Mouse (Mus musculus) retina, postnatal 1 day (tissue): ENCODE measurements around the gene Abca17.

ENCODE experiments used
- DNase-seq: peaks from one replicate; pipeline ENCODE4 v3.0.0-alpha.2; 2012

Gene Abca17

DNA sequence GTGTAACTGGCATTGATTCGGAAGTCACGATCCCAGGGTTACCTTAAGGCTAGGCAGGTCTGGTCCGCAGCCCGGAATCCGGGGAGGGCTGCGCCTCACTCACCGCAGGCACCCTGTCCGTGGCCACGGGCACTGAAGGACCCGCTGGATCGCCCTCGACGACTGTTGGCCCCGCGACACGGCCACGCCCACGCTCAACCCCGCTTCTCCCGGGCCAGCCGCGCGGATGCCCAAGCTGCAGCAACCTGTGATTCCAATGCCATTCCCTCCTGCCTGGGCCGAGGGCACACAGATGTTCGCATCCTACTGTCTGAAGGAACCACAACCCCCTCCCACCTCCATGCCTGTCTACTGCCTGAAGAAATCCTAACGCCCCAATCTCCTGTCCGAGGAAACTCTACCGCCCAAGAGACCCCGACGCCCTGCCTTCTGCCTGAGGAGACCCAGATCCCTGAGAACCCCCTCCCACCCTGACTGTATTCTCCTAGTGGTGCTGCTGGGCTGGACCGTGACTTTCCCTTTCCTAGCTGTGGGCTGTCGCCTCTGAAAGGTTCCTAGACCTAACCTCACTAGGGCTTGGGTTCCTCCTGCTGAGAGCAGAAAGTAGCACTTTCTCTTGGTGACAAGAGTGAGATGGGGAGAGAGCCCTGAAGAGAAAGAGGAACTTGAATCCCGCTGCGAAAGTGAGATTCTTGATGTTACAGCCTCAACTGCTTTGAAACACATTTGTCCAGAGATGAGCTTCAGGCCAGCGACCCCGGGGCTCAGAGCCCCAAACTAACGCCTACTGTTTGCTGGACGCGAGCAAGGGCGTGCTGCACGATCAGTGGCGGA is at the start of gene Abca17:
Gene Abca17, minus strand, starts transcription at position 143 of the 834 bp plus-strand sequence.
- DNase-seq, result peak; percentile 38

DNA sequence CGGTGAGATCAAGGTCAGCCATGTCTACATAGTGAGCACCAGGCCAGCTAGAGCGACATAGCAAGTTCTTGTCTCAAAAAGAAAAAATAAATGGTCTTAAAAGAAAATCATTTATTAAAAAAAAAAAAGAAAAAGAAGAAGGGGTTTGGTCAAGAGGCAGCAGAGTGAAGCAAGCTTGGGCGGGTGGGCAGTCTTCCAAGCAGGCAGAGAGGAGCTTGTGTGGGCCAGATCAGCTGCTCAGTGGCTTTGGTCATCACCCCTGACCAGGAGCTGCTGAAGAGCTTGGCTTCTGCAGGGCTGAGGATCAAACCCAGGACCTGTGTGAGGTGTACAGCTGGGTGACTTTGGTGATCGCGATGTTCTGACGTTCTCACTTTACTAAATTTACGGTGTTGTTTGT is 43.6 kb upstream of the Abca17 start:
- DNase-seq, result no peak

DNA sequence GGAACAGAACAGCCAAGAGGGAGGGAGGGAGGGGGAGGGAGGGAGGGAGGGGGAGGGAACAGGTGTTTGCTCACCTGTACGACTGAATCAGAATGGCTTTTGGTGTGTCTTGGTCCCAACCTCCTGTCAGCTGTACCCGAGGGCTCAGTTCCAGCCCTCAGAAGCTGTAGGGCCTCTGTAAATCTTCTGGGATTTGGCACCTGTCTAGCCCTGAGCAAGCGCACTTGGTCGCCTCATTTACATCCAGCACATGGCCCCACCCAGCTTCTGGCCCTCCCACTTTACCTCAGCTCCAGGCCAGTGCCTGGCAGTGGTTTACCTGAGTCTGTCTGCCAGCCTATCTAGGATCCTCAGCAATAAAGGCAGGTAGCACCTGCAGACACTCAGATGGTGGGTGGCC is 42.7 kb upstream of the Abca17 start:
- no peak for DNase-seq

DNA sequence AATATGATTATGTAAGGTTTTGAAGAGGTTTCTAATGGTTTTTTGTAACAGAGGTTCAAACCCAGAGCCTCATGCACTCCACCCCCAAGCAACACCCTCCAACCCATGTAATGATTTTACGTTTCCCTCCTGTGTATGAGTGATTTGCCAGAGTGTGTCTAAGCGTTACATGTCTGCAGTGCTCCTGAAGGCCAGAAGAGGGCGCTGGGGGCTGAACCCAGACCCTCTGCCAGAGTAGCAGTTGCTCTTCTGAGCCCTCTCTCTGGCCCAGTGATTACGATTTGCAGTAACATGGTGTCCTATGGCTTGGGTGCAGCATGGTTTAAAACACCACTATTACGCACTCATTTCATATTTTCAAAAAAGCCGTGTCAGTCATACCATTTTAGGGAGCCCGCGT is 40.3 kb upstream of the Abca17 start:
- DNase-seq, result peak; percentile 38

DNA sequence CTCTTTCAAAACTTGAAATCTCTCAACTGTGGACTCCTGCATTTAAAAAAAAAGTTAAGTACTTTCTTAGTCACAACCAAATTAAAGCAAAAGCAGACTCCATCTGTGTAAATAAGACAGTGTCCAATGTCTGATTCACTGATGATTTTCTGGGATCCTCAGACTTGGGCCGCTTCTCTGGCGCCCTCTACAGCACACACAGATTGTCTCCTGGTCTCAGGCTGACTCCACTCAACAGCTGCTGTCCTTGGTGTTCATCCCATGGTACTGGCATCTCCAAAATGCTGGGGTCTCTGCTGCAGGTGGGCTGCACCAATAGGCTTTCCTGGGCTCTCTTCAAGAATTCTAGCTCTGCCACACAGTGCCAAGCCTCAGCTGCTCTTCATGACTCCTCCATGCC is 39.0 kb upstream of the Abca17 start:
- peak; percentile 61 for DNase-seq

DNA sequence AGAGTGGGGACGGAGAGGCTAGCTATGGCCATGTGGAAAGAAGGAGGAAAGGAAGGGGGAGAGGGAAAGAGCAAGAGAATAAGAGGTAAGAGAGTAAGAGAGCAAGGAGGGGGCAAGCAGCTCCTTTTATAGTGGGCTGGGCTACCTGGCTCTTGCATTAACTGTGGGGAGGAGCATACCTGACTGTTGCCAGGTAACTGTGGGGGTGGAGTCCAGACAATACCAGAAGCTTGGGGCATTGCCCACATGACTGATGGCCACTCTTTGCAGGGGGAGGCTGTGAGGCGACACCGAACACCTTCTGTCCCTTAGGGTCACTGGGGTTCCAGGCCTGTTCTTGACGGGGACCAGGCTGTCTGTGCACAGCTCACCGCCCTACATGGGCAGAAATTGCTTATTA is 37.8 kb upstream of the Abca17 start:
- DNase-seq, result no peak

DNA sequence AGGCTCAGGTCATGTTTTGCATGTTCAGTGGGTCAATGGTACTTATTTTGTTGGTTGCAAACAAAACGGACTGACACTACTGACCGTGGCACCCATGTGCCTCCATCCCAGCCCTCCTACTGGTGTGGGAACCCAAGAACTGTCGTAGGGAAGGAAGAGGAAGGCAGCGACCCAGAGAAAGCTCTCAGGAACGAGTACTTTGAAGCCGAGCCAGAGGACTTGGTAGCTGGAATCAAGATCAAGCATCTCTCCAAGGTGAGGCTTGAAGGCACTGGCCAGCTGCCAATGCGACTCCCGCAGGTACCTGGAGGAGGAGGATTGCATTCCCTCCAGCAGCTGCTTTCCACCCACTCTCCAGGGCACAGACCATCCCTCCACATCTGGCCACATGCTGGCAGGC is 32.9 kb upstream of the Abca17 start:
- no peak for DNase-seq

DNA sequence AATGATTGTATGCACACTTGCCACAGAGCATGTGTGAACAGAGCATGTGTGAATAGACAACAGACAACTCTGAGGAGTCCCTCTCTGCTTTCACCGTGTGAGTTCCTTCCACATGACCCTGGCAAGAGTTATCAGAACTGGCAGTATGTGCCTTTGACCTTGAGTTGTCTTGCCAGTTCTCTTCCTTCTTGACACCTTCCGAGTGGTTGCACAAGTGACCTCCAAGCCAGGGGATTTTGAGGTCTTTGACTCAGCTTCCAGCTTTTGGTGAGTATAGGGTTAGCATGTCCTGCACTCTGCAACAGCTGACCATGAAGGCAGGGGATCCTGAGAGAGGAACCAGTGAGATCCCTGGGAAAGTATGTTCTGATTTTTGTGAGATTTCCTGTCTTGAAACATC is 27.6 kb upstream of the Abca17 start:
- DNase-seq, result no peak

DNA sequence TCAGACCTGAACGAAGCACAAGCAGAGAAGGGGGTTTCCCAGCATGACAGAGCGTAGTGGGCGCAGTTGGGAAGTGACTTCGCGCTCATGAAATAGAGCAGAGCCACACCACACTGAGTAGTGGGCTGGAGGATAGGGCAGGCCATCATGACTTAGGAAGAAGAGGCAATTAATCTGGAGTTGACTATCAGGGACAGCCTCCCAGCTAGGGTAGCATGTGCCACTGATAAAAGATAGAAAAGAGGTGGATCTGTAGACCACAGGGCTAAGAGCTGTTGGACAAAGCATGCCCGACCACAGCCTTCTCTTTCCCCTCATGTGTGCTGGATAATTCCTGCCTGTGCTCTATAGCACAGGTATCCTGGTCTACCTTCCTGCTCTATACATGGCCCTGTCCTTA is 25.0 kb upstream of the Abca17 start:
- no peak for DNase-seq

DNA sequence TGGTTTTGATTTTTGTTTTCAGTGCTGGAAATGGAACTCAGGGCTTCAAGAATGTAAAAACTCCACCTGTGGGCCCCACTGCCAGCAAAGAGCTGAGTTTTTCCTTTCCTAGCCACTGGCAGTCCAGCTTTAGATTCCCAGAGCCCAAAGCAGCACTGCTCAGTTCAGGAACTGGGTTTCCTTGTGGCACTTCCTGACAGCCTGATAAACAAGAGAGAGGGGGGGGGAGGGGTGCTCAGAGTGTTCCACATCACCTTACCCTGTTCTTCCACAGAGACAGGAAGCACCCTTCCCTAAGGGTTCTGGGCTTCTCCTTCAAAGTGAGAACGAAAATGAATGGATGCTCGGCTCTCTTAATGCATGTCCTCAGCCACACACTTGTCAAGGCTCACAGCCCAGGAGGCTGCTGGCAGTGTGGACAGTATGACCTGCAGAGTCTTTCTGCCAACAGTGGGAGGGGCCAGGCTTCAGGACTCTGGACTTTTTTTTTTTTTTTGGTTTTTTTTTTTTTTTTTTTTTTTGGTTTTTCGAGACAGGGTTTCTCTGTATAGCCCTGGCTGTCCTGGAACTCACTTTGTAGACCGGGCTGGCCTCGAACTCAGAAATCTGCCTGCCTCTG is 24.3 kb upstream of the Abca17 start:
- no peak for DNase-seq

DNA sequence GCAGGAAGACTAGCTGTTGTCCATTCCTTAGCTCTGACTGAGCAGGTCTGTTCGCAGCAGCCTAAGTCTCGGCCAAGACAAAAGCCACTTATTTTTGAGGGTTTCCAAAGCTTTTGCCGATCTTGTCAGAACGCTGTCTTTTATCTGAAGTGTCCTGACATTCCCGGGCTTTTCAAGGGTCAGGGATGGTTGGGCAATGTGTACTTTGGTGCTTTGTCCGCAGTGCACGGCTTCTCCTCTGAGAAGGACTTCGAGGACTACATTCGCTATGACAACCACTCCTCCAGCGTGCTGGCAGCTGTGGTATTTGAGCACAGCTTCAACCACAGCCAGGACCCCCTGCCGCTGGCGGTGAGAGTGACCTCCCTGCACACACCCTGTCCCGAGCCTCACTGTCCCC is 15.0 kb upstream of the Abca17 start:
- no peak for DNase-seq

DNA sequence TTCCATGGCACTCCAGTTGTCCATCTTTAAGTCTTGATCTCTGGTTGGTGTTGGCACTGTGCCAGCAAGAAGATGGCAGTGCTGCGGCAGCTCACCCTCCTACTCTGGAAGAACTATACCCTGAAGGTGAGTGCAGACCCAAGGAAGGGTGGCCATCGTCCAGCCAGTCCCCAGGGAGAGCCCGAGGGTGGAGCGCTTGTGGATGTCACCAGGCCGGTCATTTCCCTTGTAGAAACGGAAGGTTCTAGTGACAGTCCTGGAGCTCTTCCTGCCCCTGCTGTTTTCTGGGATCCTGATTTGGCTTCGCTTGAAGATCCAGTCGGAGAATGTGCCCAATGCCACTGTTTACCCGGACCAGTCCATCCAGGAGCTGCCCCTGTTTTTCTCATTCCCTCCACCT is 13.6 kb upstream of the Abca17 start:
- no peak for DNase-seq

DNA sequence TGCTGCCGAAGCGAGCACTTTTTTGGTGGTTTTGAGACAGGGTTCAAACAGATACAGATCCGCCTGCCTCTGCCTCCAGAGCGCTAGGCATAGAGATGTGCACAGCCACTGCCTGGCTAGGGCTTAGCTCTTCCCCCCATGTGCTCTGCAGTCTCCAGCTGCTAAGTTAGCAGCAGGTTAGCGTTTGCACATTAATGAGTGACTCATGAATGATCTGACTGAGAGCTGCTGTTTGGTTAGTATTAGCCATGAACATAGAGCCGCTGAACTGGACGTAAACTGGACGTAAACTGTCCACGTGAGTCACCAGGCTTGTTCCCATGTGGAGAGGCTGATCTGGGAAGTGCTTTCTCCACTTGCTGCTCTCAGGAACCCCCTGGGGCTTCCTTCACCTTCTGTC is 11.7 kb upstream of the Abca17 start:
- DNase-seq, result no peak

DNA sequence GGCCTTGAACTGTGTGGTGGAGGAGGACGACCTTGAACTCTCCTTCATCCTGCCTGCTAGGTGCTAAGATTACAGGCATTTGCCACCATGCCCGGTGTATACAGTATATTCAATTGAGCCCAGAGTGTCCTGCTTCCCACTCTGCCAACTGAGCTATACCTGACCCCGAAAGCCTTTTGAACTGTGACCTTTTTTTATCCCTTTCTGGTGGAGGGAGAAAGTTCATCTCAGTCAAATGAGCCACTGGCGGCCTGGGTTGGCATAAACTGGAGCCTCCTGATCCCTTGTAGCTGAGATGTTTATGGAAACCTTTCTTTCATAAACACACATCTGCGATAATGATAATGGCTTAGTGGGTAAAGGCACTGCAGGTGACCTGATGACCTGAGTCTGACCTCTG is 10.4 kb upstream of the Abca17 start:
- DNase-seq, result no peak

DNA sequence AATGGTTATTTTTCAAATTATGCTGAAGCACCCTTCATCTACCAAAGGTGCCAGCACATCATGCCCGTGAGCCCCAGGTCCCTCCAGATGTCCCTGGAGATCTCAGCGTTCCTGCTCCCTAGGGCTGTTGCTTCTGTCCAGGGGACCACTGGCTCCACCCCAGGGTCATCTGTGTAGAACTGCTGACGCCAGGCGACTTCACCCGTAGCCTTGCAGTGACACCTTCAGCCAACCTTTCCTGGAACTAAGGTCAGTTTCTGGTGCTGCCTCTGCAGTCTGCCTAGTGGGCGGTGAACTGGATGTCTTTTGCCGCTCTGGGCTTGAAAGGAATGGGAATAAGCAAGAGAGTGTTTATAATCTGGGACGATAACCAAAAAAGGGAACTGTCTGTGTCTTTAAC is 10.0 kb upstream of the Abca17 start:
- DNase-seq, result no peak

DNA sequence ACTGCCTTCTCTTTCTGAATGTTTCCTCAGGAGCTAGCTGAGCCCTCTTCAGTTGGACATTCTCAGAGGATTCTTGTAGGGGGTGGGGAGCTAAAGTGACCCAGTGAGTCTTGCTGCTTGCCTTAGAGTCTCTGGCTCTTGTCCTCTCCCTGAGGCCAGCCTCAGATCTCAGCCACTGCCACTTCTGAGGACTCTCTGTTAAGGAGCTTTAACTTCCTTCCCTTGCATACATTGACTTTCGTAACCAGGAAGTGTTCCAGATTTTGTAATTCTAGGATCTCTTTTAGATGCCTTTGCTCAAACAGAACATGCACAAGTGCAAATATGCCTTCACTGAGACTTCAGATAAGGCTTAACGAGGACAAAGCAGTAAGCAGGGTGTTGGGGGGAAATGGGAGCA is 9.0 kb upstream of the Abca17 start:
- DNase-seq, result no peak

DNA sequence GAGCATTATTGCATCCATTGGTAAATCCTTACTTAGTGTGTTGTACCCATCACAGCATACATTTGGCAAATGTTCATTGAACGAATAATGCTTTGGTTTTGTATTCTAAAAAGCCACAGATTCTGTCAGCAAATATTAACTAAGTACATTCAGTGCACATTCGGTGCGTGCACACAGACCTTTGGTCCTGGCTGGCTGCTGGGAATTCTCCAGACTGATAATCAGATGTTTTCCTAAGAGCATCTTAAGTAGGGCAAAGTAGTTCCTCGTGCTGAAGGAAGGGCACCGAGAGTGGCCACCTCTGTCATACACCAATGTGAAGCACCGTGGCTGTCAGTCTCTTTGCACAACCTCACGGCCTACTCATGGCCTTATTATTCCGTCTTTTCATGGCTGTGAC is 8.1 kb upstream of the Abca17 start:
- DNase-seq, result no peak

DNA sequence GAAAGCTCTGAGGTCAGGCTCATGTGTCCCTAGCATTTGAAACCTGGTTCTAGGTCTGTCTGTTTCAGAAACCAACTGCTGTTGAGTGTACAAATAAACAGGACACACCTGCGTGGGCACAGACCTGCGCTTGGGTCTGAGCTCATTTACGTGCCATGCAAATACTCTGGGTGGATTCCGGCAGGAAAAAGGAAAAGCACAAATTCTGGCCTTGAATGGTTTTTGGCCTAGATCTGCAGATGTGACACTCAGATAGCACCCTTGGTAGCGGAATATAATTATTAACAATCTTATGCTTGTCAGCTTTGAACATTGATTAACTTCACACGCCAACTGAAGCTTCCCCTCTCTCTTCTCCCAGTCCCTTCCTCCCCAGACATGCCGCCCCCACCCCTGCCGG is 4.4 kb upstream of the Abca17 start:
- DNase-seq, result no peak

DNA sequence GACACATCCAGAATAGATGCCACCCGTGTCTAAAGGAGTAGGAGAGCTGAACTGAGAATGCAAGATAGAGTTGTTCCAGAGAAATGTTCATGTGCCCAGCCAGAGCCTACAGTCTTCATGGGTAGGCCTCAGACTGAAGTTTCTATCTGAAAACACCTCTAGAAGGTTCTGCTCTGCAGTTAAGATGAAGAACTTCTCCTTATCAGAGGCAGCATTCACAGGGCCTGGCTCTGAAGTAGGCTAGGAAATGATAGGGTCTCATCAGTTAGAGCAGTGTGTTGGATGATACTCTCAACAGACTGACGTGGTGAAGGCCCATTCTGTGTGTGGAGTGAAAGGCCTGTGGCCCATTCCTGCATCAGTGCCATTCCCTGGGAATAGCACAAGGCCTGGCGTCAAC is 3.1 kb upstream of the Abca17 start:
- DNase-seq, result no peak

DNA sequence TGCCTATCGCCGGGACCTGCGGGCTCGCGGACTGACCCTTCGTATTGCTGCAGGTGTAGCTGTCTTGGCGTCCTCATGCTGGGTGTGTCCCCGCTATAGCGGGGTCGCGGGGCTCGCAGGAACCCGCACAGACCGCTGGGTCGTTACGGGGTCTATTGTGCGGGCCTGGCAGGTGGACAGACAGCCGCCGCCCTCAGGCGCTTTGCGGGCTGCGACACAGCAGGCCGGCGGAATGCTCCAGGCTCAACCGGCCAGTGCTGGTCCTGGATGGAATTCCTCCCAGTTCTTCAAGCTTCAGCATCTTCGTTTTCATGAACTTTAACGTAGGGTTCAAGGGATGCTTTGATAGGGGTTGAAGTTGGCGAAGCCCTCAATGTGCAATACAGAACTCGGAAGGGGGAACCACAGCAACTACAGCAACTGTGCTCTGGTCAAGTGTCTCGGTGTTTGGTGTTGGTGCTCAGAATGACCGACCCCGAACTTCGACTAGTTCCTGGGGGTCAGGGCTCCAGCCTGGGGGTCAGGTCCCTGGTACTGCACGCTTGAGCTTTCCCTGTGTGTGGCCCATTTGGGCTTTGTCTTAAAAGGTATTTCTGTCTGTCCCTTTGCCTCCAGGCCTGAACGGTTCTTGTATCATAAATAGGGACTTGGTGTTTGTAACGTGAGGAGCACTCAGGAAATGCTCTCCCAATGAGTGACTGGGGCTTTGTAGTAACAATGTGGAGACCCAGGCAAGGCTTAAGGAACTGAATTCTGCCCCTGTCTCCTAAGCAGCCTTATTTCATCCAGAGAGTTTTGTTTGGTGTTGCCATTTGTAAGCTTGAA is 1.7 kb upstream of the Abca17 start:
- DNase-seq, result no peak

DNA sequence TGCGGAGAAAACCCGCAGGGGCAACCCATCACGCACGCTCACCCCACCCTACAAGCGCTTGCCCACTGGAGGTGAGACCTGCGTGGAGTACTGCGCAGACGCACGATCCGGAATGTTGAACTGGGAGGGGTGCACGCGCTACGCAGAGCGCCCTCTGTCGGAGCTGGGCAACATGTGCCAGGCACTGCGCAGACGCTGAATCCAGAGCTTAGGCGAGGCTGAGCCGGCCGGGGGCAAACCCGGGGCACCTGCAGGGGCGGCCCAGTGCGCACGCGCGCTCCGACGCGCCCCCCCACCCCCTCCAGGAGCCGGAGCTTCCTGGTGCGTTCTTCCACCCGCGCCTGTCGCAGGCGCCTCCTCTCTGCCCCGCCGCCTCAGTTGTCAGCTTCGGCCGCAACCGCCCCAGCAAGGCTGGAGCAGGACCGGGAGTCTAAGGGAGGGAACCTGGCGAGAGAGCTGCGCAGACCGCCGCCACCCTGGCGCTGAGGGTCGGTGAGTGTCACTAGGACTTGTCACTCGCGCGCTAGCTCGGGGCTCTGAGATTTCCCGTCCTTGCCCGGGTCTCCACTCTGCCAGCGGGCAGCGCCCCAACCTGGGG is 991 bp upstream of the Abca17 start, which contains the start of gene Abca3:
Gene Abca3, plus strand, starts transcription at position 191 of the 598 bp plus-strand sequence.
- peak; percentile 98 for DNase-seq

DNA sequence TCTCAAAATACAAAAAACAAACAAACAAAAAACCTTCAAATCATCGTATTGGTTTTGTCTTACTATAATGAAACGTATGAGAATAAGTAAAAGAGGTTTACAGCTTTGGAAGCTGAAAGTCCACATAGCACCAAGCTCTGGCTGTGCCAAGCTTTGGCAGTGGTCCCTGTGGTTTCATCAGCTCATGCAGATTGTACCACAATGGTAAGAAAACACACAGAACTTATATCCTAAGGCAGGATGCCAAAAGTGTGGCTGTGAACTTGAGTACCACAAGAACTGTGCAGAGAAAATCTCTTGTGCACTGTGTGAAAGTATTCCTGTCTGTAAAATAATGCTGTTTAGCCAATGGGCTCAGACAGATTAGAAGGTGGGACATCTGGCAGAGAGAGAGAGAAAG is 1.7 kb downstream of the Abca17 start:
- DNase-seq, result peak; percentile 7

DNA sequence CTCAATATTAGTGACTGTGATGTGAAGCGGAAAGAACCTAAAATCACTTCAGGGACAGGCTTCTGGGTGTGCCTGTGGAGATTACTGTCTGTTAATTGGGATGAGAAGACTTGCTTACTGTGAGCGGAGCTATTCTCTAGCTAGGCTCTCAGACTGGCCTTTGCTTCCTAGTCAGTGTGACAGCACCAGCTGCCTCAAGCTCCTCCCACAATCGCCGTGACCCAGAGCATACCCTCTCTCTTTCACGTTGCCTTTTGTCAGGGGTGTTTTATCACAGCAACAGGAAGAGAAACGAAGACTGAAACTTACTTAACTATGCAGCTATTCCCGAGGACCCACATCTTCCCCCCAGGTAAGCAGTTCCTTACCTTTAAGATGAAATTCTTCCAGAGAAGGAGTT is 4.0 kb downstream of the Abca17 start:
- DNase-seq, result no peak
